Mouse (Mus musculus) forebrain, embryonic 14.5 days (tissue): ENCODE measurements around the gene Gramd2. TPM values are rescaled to one million over a fixed set of nuclear protein-coding genes. Genes with fewer than 3 reads are reported as not detected.
"Not testable (repeated sequence)": the region's sequence is repeated elsewhere in the genome, so short reads cannot be mapped to it uniquely, and the experiment has no call there.

Experiments used
- ATAC-seq: fragments of 200-750 bp; cut with Nextera tagmentation; 2 replicates; pipeline ENCODE4 v1.8.0; 2017; ENCODE audit warnings: mild to moderate bottlenecking, moderate library complexity
- DNase-seq: peaks from one replicate; pipeline ENCODE4 v3.0.0-alpha.2; 2015; ENCODE audit warnings: low spot score
- H3K27ac ChIP-seq: fragments of 300-500 bp; sonication (generic); 2 replicates; pipeline ENCODE4 v1.5.1; 2014; ENCODE audit warnings: low read depth, mild to moderate bottlenecking, control low read depth, low read length, moderate library complexity
- H3K27me3 ChIP-seq: fragments of 300-500 bp; sonication (generic); replicated peaks from 2 replicates; pipeline ENCODE4 v1.6.1; 2014; ENCODE audit warnings: low read length, control low read depth, mixed read lengths; ENCODE audit not compliant: control insufficient read depth, insufficient read depth
- H3K36me3 ChIP-seq: fragments of 300-500 bp; sonication (generic); 2 replicates; pipeline ENCODE4 v1.6.1; 2014; ENCODE audit warnings: low read length, control low read depth; ENCODE audit not compliant: control insufficient read depth, insufficient read depth
- H3K4me1 ChIP-seq: fragments of 300-500 bp; sonication (generic); 2 replicates; pipeline ENCODE4 v1.6.1; 2014; ENCODE audit warnings: antibody characterized with exemption, low read length, control low read depth; ENCODE audit not compliant: control insufficient read depth, insufficient read depth
- H3K4me2 ChIP-seq: fragments of 300-500 bp; sonication (generic); 2 replicates; pipeline ENCODE4 v1.6.1; 2014; ENCODE audit warnings: mild to moderate bottlenecking, control low read depth, low read length
- H3K4me3 ChIP-seq: fragments of 300-500 bp; sonication (generic); 2 replicates; pipeline ENCODE4 v1.5.1; 2014; ENCODE audit warnings: low read depth, low read length, control low read depth
- H3K9ac ChIP-seq: fragments of 300-500 bp; sonication (generic); 2 replicates; pipeline ENCODE4 v1.6.1; 2014; ENCODE audit warnings: mild to moderate bottlenecking, low read length, control low read depth, moderate library complexity
- H3K9me3 ChIP-seq: fragments of 300-500 bp; sonication (generic); replicated peaks from 2 replicates; pipeline ENCODE4 v1.6.1; 2016; ENCODE audit warnings: low read length, control low read depth, mixed read lengths; ENCODE audit not compliant: control insufficient read depth
- WGBS: fragments of 180-500 bp; shearing (Covaris S2); extraction: QIAGEN DNeasy Blood & Tissue Kit; methylation state at CpG from one replicate; pipeline ENCODE4 v1.1.7; 2014; 5-methylcytosine and 5-hydroxymethylcytosine counted together
- polyA plus RNA-seq: library from polyadenylated mRNA; unstranded; fragments of >200 nt; fragmentation: Nextera tagmentation; extraction: Ambion mirVana; gene quantifications from 2 replicates; pipeline ENCODE4 v1.2.1, GENCODE M21; 2014

The Gramd2 gene
- polyA plus RNA-seq, 1 experiment from 2014 or later = 3.5 TPM

DNA sequence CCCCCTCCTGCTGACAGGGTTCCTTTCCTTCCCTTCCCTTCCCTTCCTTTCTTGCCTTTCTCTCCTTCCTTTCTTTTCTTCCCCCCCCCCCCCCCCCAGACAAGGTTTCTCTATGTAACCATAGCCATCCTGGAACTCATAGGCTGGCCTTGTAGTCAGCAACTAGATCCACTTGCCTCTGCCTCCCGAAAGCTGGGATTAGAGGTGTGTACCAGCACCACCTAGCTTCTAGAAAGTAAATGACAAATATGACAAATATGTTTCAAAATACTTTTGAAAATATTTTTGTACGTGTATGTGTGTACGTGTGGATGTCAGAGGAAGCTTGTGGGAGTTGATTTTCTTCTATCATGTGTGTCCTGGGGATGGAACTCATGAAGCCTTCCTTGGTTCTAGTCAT is 80.6 kb downstream of the Gramd2 start:
- no peak overlapping the region for H3K4me3 ChIP-seq
- no peak for DNase-seq
- WGBS = 86% methylated on average over 3 of the region's 3 CpGs

GRCm38 (mm10) chr9:59766966-59767461 is 87.1 kb downstream of the Gramd2 start:
- not testable (repeated sequence) for DNase-seq, H3K4me3 ChIP-seq, H3K4me1 ChIP-seq, H3K27me3 ChIP-seq, H3K9ac ChIP-seq, H3K36me3 ChIP-seq, H3K9me3 ChIP-seq, H3K4me2 ChIP-seq, ATAC-seq, H3K27ac ChIP-seq
- 96% methylated on average over 11 of the region's 13 CpGs for WGBS

More for the DNA sequence above, 80.6 kb downstream of the Gramd2 start:
- Histone ChIP-seq H3K9ac (no peak overlapping the region), H3K4me1 (no peaks in the 10 kb centered on the region), H3K27ac (no peak overlapping the region), H3K4me2 (no peak overlapping the region), H3K36me3 (no peaks in the 10 kb centered on the region), H3K27me3 (no peaks in the 10 kb centered on the region), H3K9me3 (no peaks in the 10 kb centered on the region)
- ATAC-seq = no peak

Other genes with a start within 250 kb of the Gramd2 start
- 13.6 and 14.1 TPM in 2 replicates for gene Arih1, start 193.5 kb upstream of the Gramd2 start, polyA plus RNA-seq
- 60.7 and 61.6 TPM in 2 replicates for gene Hexa, start 140.6 kb upstream of the Gramd2 start, polyA plus RNA-seq
- gene Tmem202, start 140.3 kb upstream of the Gramd2 start, polyA plus RNA-seq = 0.27 and 0.82 TPM in 2 replicates
- 14.0 and 20.3 TPM in 2 replicates for gene Celf6, start 102.2 kb upstream of the Gramd2 start, polyA plus RNA-seq
- 211 and 219 TPM in 2 replicates for gene Parp6, start 62.9 kb upstream of the Gramd2 start, polyA plus RNA-seq
- 1,240 and 1,376 TPM in 2 replicates for gene Pkm, start 23.8 kb upstream of the Gramd2 start, polyA plus RNA-seq
- 12.3 and 12.7 TPM in 2 replicates for gene Senp8, start 70.6 kb downstream of the Gramd2 start, polyA plus RNA-seq
- gene Myo9a, start 70.8 kb downstream of the Gramd2 start, polyA plus RNA-seq = 18.8 and 21.9 TPM in 2 replicates